Mouse (Mus musculus) 3134 (cell line): ENCODE measurements around the gene G3bp2.
A peak's percentile ranks its signal among the peaks of the same experiment; 100 is the strongest.

Experiments used
- DNase-seq: peaks from one replicate; pipeline ENCODE4 v3.0.0-alpha.2; 2011; ENCODE audit warnings: low spot score; ENCODE audit not compliant: insufficient read length; ENCODE audit errors: extremely low read depth

Gene G3bp2

GRCm38 (mm10) chr5:92042377-92043348 is 40.9 kb downstream of the G3bp2 start:
- peak; percentile 96 for DNase-seq

GRCm38 (mm10) chr5:92019960-92020359 is 63.6 kb downstream of the G3bp2 start:
- DNase-seq = no peak

GRCm38 (mm10) chr5:92011756-92012155 is 71.8 kb downstream of the G3bp2 start:
- no peak for DNase-seq

- no peak for DNase-seq
These were observed 73.7 kb downstream of the G3bp2 start for GRCm38 (mm10) chr5:92009827-92010226.

GRCm38 (mm10) chr5:92003011-92003410 is 80.5 kb downstream of the G3bp2 start:
- no peak for DNase-seq
